Mouse (Mus musculus) heart, adult 18-20 months (tissue): Measurements from ENCODE around the gene Lmcd1. TPM values are rescaled to one million over a fixed set of nuclear protein-coding genes. Genes with fewer than 3 reads are reported as not detected.

ENCODE experiments used
- DNase-seq, 2 experiments: peaks; one replicate each; pipeline ENCODE4 v3.0.0; 2021 to 2022; ENCODE audit warnings: mixed read lengths in 1 of 2
- total RNA-seq, 2 experiments: library from RNA; stranded (reverse); gene quantifications; 2 replicates each; pipeline ENCODE4 v1.2.3; 2021

Gene Lmcd1
- total RNA-seq, 2 experiments from 2014 or later = 33.6 to 35.0 TPM

GRCm38 (mm10) chr6:112359341-112359740 is 85.8 kb downstream of the Lmcd1 start:
- DNase-seq = no peak

- no peak for DNase-seq
Observed at GRCm38 (mm10) chr6:112360676-112361075, 87.1 kb downstream of the Lmcd1 start.

GRCm38 (mm10) chr6:112362349-112362958 is 88.9 kb downstream of the Lmcd1 start:
- peak; percentile 62 to 85 for DNase-seq

GRCm38 (mm10) chr6:112364581-112364980 is 91.0 kb downstream of the Lmcd1 start:
- peak; percentile 47 to 83 for DNase-seq

GRCm38 (mm10) chr6:112365294-112365693 is 91.7 kb downstream of the Lmcd1 start:
- DNase-seq = peak in 1 of 2 experiments; percentile 32

GRCm38 (mm10) chr6:112373886-112374585 is 100.5 kb downstream of the Lmcd1 start:
- peak; percentile 41 to 72 for DNase-seq

- DNase-seq = no peak
Observed at GRCm38 (mm10) chr6:112375661-112376392, 102.3 kb downstream of the Lmcd1 start.

GRCm38 (mm10) chr6:112379054-112379453 is 105.5 kb downstream of the Lmcd1 start:
- no peak for DNase-seq

Other genes with a start within 250 kb of the Lmcd1 start
- 1 to 10 TPM in 1 of 2 experiments, under 1 TPM in 1; 0.72 to 1.1 TPM for gene Ssu2, start 114.3 kb downstream of the Lmcd1 start, total RNA-seq
- 10 to 100 TPM; 62.8 to 77.7 TPM for gene Cav3, start 185.7 kb downstream of the Lmcd1 start, total RNA-seq
- under 1 TPM; 0.18 to 0.30 TPM for gene Oxtr, start 216.2 kb downstream of the Lmcd1 start, total RNA-seq